Mouse (Mus musculus): ENCODE measurements around the gene Tmigd3. TPM values are rescaled to one million over a fixed set of nuclear protein-coding genes. Genes with fewer than 3 reads are reported as not detected.

Tmigd3 gene
- 1.4 TPM in 1 of 2 replicates, not detected in the other for total RNA-seq (2014; rRNA removed)
- polyA plus RNA-seq (2015; fragmentation: Nextera tagmentation; extraction: Ambion mirVana): 0.21 TPM in 1 of 2 replicates, not detected in the other

GRCm38 (mm10) chr3:105870558-105870957, at the start of gene Tmigd3, which contains the start of gene Adora3:
Gene Tmigd3 (plus strand): TSS chr3:105870903.
Gene Adora3 (plus strand): TSS chr3:105870858.
- Histone ChIP-seq H3K27ac (ENCODE audit: low read depth, low read length) (no peak within 1 kb of the TSS), H3K4me2 (ENCODE audit: low read depth) (0 out of 2 replicates have a peak within 1 kb of the TSS, but pooled peaks have one; percentile 21), H3K27me3 (ENCODE audit: insufficient read depth, low read length) (no peaks in the 10 kb centered on the region), H3K4me3 (ENCODE audit: low read depth, low read length) (no peak within 1 kb of the TSS), H3K9me3 (ENCODE audit: low read length) (no peaks in the 10 kb centered on the region), H3K9ac (no peak within 1 kb of the TSS), H3K4me1 (ENCODE audit: insufficient read depth) (peaks cover 4% of the 10 kb centered on the region; the same call in 1 of the 2 replicates), H3K36me3 (ENCODE audit: insufficient read depth) (no peaks in the 10 kb centered on the region)
- DNase-seq (no peak), ATAC-seq (no peak)
- WGBS: 79% methylated on average over 3 of the region's 3 CpGs
- no peak for TF ChIP-seq CTCF (IDR thresholded peaks at IDR 0.05; ENCODE audit: low read depth)

- Histone ChIP-seq H3K4me3 (ENCODE audit: low read depth, low read length) (no peak overlapping the region), H3K9me3 (ENCODE audit: low read length) (no peaks in the 10 kb centered on the region), H3K27me3 (ENCODE audit: insufficient read depth, low read length) (no peaks in the 10 kb centered on the region; the same call in 1 of the 2 replicates), H3K27ac (ENCODE audit: low read depth, low read length) (no peak overlapping the region), H3K4me2 (ENCODE audit: low read depth) (no peak overlapping the region), H3K9ac (no peak overlapping the region), H3K4me1 (ENCODE audit: insufficient read depth) (no peaks in the 10 kb centered on the region), H3K36me3 (ENCODE audit: insufficient read depth) (no peaks in the 10 kb centered on the region)
- no peak for TF ChIP-seq CTCF (IDR thresholded peaks at IDR 0.05; ENCODE audit: low read depth)
- ATAC-seq (no peak), DNase-seq (no peak)
- 94% methylated on average over 3 of the region's 3 CpGs for WGBS
Observed at GRCm38 (mm10) chr3:105821504-105821903, 49.2 kb upstream of the Tmigd3 start.

GRCm38 (mm10) chr3:105823609-105824008, 47.1 kb upstream of the Tmigd3 start:
- H3K9me3 ChIP-seq (ENCODE audit: low read length): no peaks in the 10 kb centered on the region
- no peaks in the 10 kb centered on the region for H3K27me3 ChIP-seq (ENCODE audit: insufficient read depth, low read length)
- H3K36me3 ChIP-seq (ENCODE audit: insufficient read depth): no peaks in the 10 kb centered on the region
- ATAC-seq: no peak
- H3K9ac ChIP-seq: no peak overlapping the region
- H3K4me1 ChIP-seq (ENCODE audit: insufficient read depth): no peaks in the 10 kb centered on the region
- H3K4me3 ChIP-seq (ENCODE audit: low read depth, low read length): no peak overlapping the region
- no peak overlapping the region for H3K4me2 ChIP-seq (ENCODE audit: low read depth)
- H3K27ac ChIP-seq (ENCODE audit: low read depth, low read length): no peak overlapping the region
- DNase-seq: no peak
- no peak for TF ChIP-seq CTCF (IDR thresholded peaks at IDR 0.05; ENCODE audit: low read depth)

- H3K4me1 ChIP-seq (ENCODE audit: insufficient read depth): no peaks in the 10 kb centered on the region
- H3K27me3 ChIP-seq (ENCODE audit: insufficient read depth, low read length): no peaks in the 10 kb centered on the region
- H3K36me3 ChIP-seq (ENCODE audit: insufficient read depth): no peaks in the 10 kb centered on the region
- no peak overlapping the region for H3K27ac ChIP-seq (ENCODE audit: low read depth, low read length)
- H3K4me2 ChIP-seq (ENCODE audit: low read depth): no peak overlapping the region
- no peak for ATAC-seq
- 59% methylated on average over 5 of the region's 5 CpGs for WGBS
- no peak overlapping the region for H3K9ac ChIP-seq
- H3K9me3 ChIP-seq (ENCODE audit: low read length): no peaks in the 10 kb centered on the region
- H3K4me3 ChIP-seq (ENCODE audit: low read depth, low read length): no peak overlapping the region
- DNase-seq: no peak
- TF ChIP-seq CTCF (IDR thresholded peaks at IDR 0.05; ENCODE audit: low read depth): no peak
Observed at GRCm38 (mm10) chr3:105824103-105824502, 46.6 kb upstream of the Tmigd3 start.

- DNase-seq: no peak
- Histone ChIP-seq H3K4me3 (ENCODE audit: low read depth, low read length) (no peak overlapping the region), H3K36me3 (ENCODE audit: insufficient read depth) (no peaks in the 10 kb centered on the region), H3K27ac (ENCODE audit: low read depth, low read length) (no peak overlapping the region), H3K4me2 (ENCODE audit: low read depth) (no peak overlapping the region), H3K27me3 (ENCODE audit: insufficient read depth, low read length) (no peaks in the 10 kb centered on the region), H3K9ac (no peak overlapping the region), H3K9me3 (ENCODE audit: low read length) (no peaks in the 10 kb centered on the region), H3K4me1 (ENCODE audit: insufficient read depth) (no peaks in the 10 kb centered on the region)
- WGBS: 60% methylated on average over 2 of the region's 2 CpGs
- TF ChIP-seq CTCF (IDR thresholded peaks at IDR 0.05; ENCODE audit: low read depth): no peak
- no peak for ATAC-seq
Observed at GRCm38 (mm10) chr3:105824704-105825103, 46.0 kb upstream of the Tmigd3 start.

GRCm38 (mm10) chr3:105825501-105826161, 45.1 kb upstream of the Tmigd3 start:
- no peak for TF ChIP-seq CTCF (IDR thresholded peaks at IDR 0.05; ENCODE audit: low read depth)
- Histone ChIP-seq H3K4me2 (ENCODE audit: low read depth) (no peak overlapping the region), H3K36me3 (ENCODE audit: insufficient read depth) (no peaks in the 10 kb centered on the region), H3K4me1 (ENCODE audit: insufficient read depth) (no peaks in the 10 kb centered on the region), H3K9me3 (ENCODE audit: low read length) (no peaks in the 10 kb centered on the region), H3K9ac (no peak overlapping the region), H3K27ac (ENCODE audit: low read depth, low read length) (no peak overlapping the region), H3K27me3 (ENCODE audit: insufficient read depth, low read length) (no peaks in the 10 kb centered on the region), H3K4me3 (ENCODE audit: low read depth, low read length) (no peak overlapping the region)
- DNase-seq (no peak), ATAC-seq (no peak)
- 71% methylated on average over 7 of the region's 7 CpGs for WGBS

GRCm38 (mm10) chr3:105831584-105831983, 39.1 kb upstream of the Tmigd3 start:
- H3K9me3 ChIP-seq (ENCODE audit: low read length): no peaks in the 10 kb centered on the region
- no peak for TF ChIP-seq CTCF (IDR thresholded peaks at IDR 0.05; ENCODE audit: low read depth)
- no peak overlapping the region for H3K4me3 ChIP-seq (ENCODE audit: low read depth, low read length)
- no peak for DNase-seq
- no peak overlapping the region for H3K4me2 ChIP-seq (ENCODE audit: low read depth)
- no peaks in the 10 kb centered on the region for H3K4me1 ChIP-seq (ENCODE audit: insufficient read depth)
- H3K27me3 ChIP-seq (ENCODE audit: insufficient read depth, low read length): no peaks in the 10 kb centered on the region
- no peak overlapping the region for H3K27ac ChIP-seq (ENCODE audit: low read depth, low read length)
- H3K9ac ChIP-seq: no peak overlapping the region
- no peak for ATAC-seq
- 98% methylated on average over 3 of the region's 3 CpGs for WGBS
- no peaks in the 10 kb centered on the region for H3K36me3 ChIP-seq (ENCODE audit: insufficient read depth)
